Mouse (Mus musculus) small intestine, adult 2 months (tissue): ENCODE measurements around the gene Stk39. TPM values are rescaled to one million over a fixed set of nuclear protein-coding genes. Genes with fewer than 3 reads are reported as not detected.

Source experiments
- H3K27ac ChIP-seq: fragments of 200-500 bp; 2 replicates; pipeline ENCODE4 v1.5.1; 2012; ENCODE audit warnings: low read depth, low read length, control low read depth, inconsistent platforms; ENCODE audit not compliant: insufficient read depth
- H3K27me3 ChIP-seq: fragments of 200-500 bp; 2 replicates; pipeline ENCODE4 v1.6.1; 2012; ENCODE audit warnings: mild to moderate bottlenecking, moderate library complexity, low read length, inconsistent platforms; ENCODE audit not compliant: control insufficient read depth, insufficient read depth
- H3K36me3 ChIP-seq: fragments of 200-500 bp; 2 replicates; pipeline ENCODE4 v1.6.1; 2012; ENCODE audit warnings: mild to moderate bottlenecking, low read length, control low read depth, inconsistent platforms; ENCODE audit not compliant: control insufficient read depth, insufficient read depth
- H3K4me1 ChIP-seq: fragments of 200-500 bp; 2 replicates; pipeline ENCODE4 v1.6.1; 2012; ENCODE audit warnings: low read length, inconsistent platforms, mixed read lengths; ENCODE audit not compliant: control insufficient read depth, insufficient read depth, insufficient read length
- H3K4me3 ChIP-seq: fragments of 200-500 bp; 2 replicates; pipeline ENCODE4 v1.5.1; 2012; ENCODE audit warnings: low read depth, mild to moderate bottlenecking, control low read depth, inconsistent platforms, low read length, moderate library complexity
- CTCF ChIP-seq: fragments of 200-500 bp; IDR thresholded peaks from 2 replicates; pipeline ENCODE4 v1.5.1; 2012; ENCODE audit warnings: low read depth, mild to moderate bottlenecking, control low read depth, inconsistent platforms, low read length, moderate library complexity, mixed read lengths; ENCODE audit not compliant: insufficient replicate concordance, insufficient read length; ENCODE audit errors: extremely low read depth
- POLR2A ChIP-seq: fragments of 200-500 bp; IDR thresholded peaks from 2 replicates; pipeline ENCODE4 v1.6.1; 2012; ENCODE audit warnings: low read depth, mild to moderate bottlenecking, control low read depth, inconsistent platforms, low read length, moderate library complexity
- WGBS: fragments of 180-500 bp; shearing (Covaris S2); methylation state at CpG from one replicate; pipeline ENCODE4 v1.1.7; 2018; 5-methylcytosine and 5-hydroxymethylcytosine counted together
- polyA plus RNA-seq: library from polyadenylated mRNA; depleted of rRNA; stranded (reverse); fragments of >200 nt; gene quantifications from 2 replicates; pipeline ENCODE4 v1.2.3, GENCODE M21; 2012

The Stk39 gene
- polyA plus RNA-seq, 1 experiment: 4.6 TPM

DNA sequence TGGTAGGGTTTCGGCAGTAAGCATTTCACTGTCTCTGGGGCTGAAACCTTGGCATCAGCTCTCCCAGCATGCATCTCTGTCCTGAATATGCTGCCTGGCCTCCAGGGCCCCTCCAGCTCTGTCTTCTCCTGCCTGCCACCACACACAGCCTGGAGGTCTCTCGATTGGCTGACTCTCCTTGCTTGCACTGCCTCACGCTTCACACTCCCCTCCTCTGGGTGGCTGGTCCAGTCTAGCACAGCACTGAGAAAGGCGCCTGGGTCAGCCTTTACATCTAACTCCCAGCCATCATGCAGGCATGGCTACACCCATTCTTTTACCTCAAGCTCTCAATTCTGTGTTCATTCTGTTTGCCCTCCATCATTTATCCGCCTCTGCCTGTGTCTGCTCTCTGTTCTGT is 153.6 kb downstream of the Stk39 start:
- 79% methylated on average over 5 of the region's 5 CpGs for WGBS
- TF ChIP-seq POLR2A (no peak), CTCF (no peak)
- H3K4me1 ChIP-seq: no peaks in the 10 kb centered on the region

GRCm38 (mm10) chr2:68317895-68318294 is 154.2 kb downstream of the Stk39 start:
- no peak overlapping the region for H3K4me3 ChIP-seq
- WGBS: 90% methylated on average over 9 of the region's 9 CpGs
- H3K4me1 ChIP-seq: no peaks in the 10 kb centered on the region
- TF ChIP-seq CTCF: no peak
- no peaks in the 10 kb centered on the region for H3K27me3 ChIP-seq
- H3K27ac ChIP-seq: no peak overlapping the region
- peaks cover 8% of the 10 kb centered on the region for H3K36me3 ChIP-seq

More for the DNA sequence above, 153.6 kb downstream of the Stk39 start:
- H3K36me3 ChIP-seq: 0 out of 2 replicates have a peak, but pooled peaks cover 4% of the 10 kb centered on the region
- H3K4me3 ChIP-seq: no peak overlapping the region
- no peaks in the 10 kb centered on the region for H3K27me3 ChIP-seq
- H3K27ac ChIP-seq: no peak overlapping the region

- 42% methylated on average over 2 of the region's 2 CpGs for WGBS
- peaks cover 8% of the 10 kb centered on the region for H3K36me3 ChIP-seq
- no peak for TF ChIP-seq CTCF
- TF ChIP-seq POLR2A: no peak
- no peak overlapping the region for H3K4me3 ChIP-seq
- H3K4me1 ChIP-seq: no peaks in the 10 kb centered on the region
- H3K27ac ChIP-seq: no peak overlapping the region
- H3K27me3 ChIP-seq: no peaks in the 10 kb centered on the region
Observed at GRCm38 (mm10) chr2:68317452-68317851, 154.6 kb downstream of the Stk39 start.

- Histone ChIP-seq H3K4me1 (no peaks in the 10 kb centered on the region), H3K36me3 (peaks cover 8% of the 10 kb centered on the region), H3K27ac (no peak overlapping the region), H3K27me3 (no peaks in the 10 kb centered on the region), H3K4me3 (no peak overlapping the region)
- no peak for TF ChIP-seq POLR2A
- no peak for TF ChIP-seq CTCF
- WGBS: 89% methylated on average over 11 of the region's 11 CpGs
Observed at GRCm38 (mm10) chr2:68315258-68315657, 156.8 kb downstream of the Stk39 start.

GRCm38 (mm10) chr2:68310121-68310520 is 161.9 kb downstream of the Stk39 start:
- no peaks in the 10 kb centered on the region for H3K27me3 ChIP-seq
- H3K4me3 ChIP-seq: no peak overlapping the region

DNA sequence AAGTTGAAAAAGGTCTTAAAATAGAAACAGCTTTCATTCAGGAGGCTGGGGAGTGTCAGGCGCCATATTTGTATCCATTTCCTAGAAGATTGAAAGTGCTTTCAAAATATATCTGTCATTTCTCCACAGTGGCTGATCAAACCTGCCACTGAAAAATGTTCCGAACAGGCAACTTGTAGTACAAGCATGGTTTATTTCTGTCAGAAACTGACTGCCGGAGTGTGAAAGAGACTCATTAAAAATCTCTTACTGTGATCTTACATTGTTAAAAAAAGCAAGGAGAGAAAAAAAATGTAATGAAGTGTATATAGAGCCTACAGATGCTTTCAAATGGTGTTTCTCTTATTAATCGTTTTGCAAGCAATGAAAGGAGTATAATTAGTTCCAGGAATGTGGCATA is 165.5 kb downstream of the Stk39 start:
- Histone ChIP-seq H3K4me3 (no peak overlapping the region), H3K27ac (no peak overlapping the region), H3K27me3 (no peaks in the 10 kb centered on the region), H3K36me3 (peaks cover 13% of the 10 kb centered on the region), H3K4me1 (no peaks in the 10 kb centered on the region)
- WGBS: 91% methylated on average over 4 of the region's 4 CpGs
- TF ChIP-seq POLR2A (no peak), CTCF (no peak)

More at GRCm38 (mm10) chr2:68310121-68310520, 161.9 kb downstream of the Stk39 start:
- WGBS: 94% methylated on average over 3 of the region's 3 CpGs
- Histone ChIP-seq H3K36me3 (peaks cover 21% of the 10 kb centered on the region), H3K27ac (no peak overlapping the region), H3K4me1 (no peaks in the 10 kb centered on the region)
- TF ChIP-seq CTCF (no peak), POLR2A (no peak)

- Histone ChIP-seq H3K27me3 (no peaks in the 10 kb centered on the region), H3K27ac (no peak overlapping the region), H3K36me3 (peaks cover 15% of the 10 kb centered on the region), H3K4me1 (no peaks in the 10 kb centered on the region), H3K4me3 (no peak overlapping the region)
- 85% methylated on average over 6 of the region's 6 CpGs for WGBS
- TF ChIP-seq CTCF (no peak), POLR2A (no peak)
Observed at GRCm38 (mm10) chr2:68304771-68305460, 167.2 kb downstream of the Stk39 start.
